Mouse (Mus musculus): ENCODE measurements around the gene Ncam1.

GRCm38 (mm10) chr9:49793241-49793640 is 5.5 kb downstream of the Ncam1 start:
- TF ChIP-seq POLR2A (IDR thresholded peaks at IDR 0.05; ENCODE audit: borderline replicate concordance, low read depth, low read length) (no peak), CTCF (IDR thresholded peaks at IDR 0.05; ENCODE audit: low read depth, low read length) (no peak)

Data from bone marrow macrophage, adult 2 months (primary cell).